Mouse (Mus musculus): Measurements from ENCODE around the gene Marc2.

DNA sequence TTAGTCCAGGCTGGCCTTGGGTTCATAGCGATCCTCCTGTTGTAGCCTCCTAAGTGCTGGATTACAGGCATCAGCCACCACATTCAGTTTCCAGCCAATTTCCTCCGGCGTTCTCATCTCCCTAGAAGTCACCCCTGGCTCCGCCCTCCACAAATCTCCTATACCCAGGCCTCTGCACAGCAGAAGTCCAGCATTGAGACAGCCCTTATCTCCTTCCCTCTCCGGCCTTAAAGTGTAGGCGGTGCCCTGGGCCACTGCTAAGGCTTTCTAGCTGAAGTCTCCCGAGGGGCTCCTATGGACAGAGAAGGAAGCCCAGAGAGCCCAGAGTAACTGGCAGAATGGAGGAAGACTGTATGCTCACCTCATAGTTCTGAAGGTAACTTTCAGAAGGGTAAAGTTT lies 12.8 kb downstream of the Marc2 start:
- no peak for TF ChIP-seq TCF12 (IDR thresholded peaks at IDR 0.05; ENCODE audit: insufficient read depth, poor library complexity, severe bottlenecking)
- no peak for TF ChIP-seq POLR2A (IDR thresholded peaks at IDR 0.05; ENCODE audit: insufficient read length, low read depth)
- TF ChIP-seq E2F4 (IDR thresholded peaks at IDR 0.05; ENCODE audit: insufficient read depth), result no peak
- TF ChIP-seq USF1 (IDR thresholded peaks at IDR 0.05; ENCODE audit: low read depth), result no peak
- no peak for TF ChIP-seq REST (IDR thresholded peaks at IDR 0.05; ENCODE audit: insufficient read depth, insufficient read length)
- TF ChIP-seq MAX (IDR thresholded peaks at IDR 0.05; ENCODE audit: low read depth), result no peak
- TF ChIP-seq POLR2AphosphoS2 (IDR thresholded peaks at IDR 0.05; ENCODE audit: insufficient read length, low read depth), result no peak
- TF ChIP-seq TCF3 (IDR thresholded peaks at IDR 0.05; ENCODE audit: insufficient read length, low read depth), result no peak
- no peak for TF ChIP-seq MYOG (IDR thresholded peaks at IDR 0.05; ENCODE audit: control insufficient read depth in 1 of 3, insufficient read depth in 1 of 3, insufficient read length in 2 of 3, low read depth in 2 of 3)
- no peak for TF ChIP-seq MYOD1 (IDR thresholded peaks at IDR 0.05; ENCODE audit: control insufficient read depth in 1 of 3, insufficient read length in 2 of 3, low read depth in 2 of 3)
- TF ChIP-seq CEBPB (IDR thresholded peaks at IDR 0.05; ENCODE audit: insufficient read depth, poor library complexity, severe bottlenecking), result no peak

Measured in myocyte (in vitro differentiated cells).